Mouse (Mus musculus) cerebellum, adult 2 months (tissue): ENCODE measurements around the gene Defa26. TPM values are rescaled to one million over a fixed set of nuclear protein-coding genes. Genes with fewer than 3 reads are reported as not detected.
"Not testable (repeated sequence)": the region's sequence is repeated elsewhere in the genome, so short reads cannot be mapped to it uniquely, and the experiment has no call there.

Experiments
- DNase-seq, 2 experiments: peaks; one replicate each; pipeline ENCODE4 v3.0.0; 2021
- H3K27ac ChIP-seq: fragments of 200-500 bp; 2 replicates; pipeline ENCODE4 v1.5.1; 2012; ENCODE audit warnings: low read length, control low read depth, inconsistent platforms; ENCODE audit not compliant: insufficient read depth
- H3K27me3 ChIP-seq: fragments of 200-500 bp; 2 replicates; pipeline ENCODE4 v1.6.1; 2012; ENCODE audit warnings: inconsistent platforms, mild to moderate bottlenecking, low read length, moderate library complexity; ENCODE audit not compliant: control insufficient read depth, insufficient read depth
- H3K4me1 ChIP-seq: fragments of 200-500 bp; 2 replicates; pipeline ENCODE4 v1.6.1; 2011; ENCODE audit warnings: low read length; ENCODE audit not compliant: control insufficient read depth, insufficient read depth
- H3K4me3 ChIP-seq: fragments of 200-500 bp; replicated peaks from 2 replicates; pipeline ENCODE3; 2011; ENCODE audit warnings: mild to moderate bottlenecking, low read depth, low read length, control low read depth; ENCODE audit not compliant: insufficient read depth
- WGBS: fragments of 180-500 bp; shearing (Covaris S2); methylation state at CpG from one replicate; pipeline ENCODE4 v1.1.7; 2018; 5-methylcytosine and 5-hydroxymethylcytosine counted together
- polyA plus RNA-seq: library from polyadenylated mRNA; depleted of rRNA; stranded (reverse); fragments of >200 nt; gene quantifications from 2 replicates; pipeline ENCODE4 v1.2.3, GENCODE M21; 2012; rRNA removed

Gene Defa26
- not detected in 2 replicates for polyA plus RNA-seq

DNA sequence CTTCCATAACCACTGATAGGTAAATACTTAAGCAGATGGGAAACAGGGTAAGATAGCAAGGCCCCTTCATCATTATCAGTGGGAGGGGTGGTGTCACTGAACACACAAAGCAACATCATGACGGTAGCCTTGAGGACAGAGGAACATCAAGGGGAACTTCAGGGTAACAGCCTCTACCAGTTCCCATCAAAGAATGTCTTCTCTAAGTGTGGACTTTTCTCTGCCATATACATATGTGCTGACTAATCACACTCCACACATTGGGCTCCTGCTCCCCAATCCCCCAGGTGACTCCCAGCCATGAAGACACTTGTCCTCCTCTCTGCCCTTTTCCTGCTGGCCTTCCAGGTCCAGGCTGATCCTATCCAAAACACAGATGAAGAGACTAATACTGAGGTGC is at the start of gene Defa26:
Gene Defa26 (plus strand): TSS at position 301 of the 400 bp plus-strand sequence.
- H3K4me3 ChIP-seq, H3K27ac ChIP-seq, H3K4me1 ChIP-seq, H3K27me3 ChIP-seq, DNase-seq: not testable (repeated sequence)
- WGBS: 92% methylated on average over 1 of the region's 1 CpGs

DNA sequence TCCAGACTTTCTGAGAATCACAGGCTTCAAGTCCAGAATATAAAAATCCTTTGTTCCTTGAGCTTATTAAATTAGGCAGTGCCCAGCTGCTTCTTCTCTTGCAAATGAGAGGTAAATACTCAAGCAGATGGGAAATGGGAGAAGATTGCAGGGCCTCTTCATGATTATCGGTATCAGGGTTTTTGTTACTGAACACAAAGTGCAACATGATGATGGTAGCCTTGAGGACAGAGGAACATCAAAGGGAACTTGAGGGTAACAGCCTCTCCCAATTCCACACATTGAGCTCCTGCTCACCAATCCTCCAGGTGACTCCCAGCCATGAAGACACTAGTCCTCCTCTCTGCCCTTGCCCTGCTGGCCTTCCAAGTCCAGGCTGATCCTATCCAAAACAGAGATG is 35.3 kb upstream of the Defa26 start, which contains the start of gene Defa28:
Gene Defa28 (plus strand): TSS at position 301 of the 400 bp plus-strand sequence.
- H3K27me3 ChIP-seq, DNase-seq, H3K4me1 ChIP-seq, H3K27ac ChIP-seq, H3K4me3 ChIP-seq: not testable (repeated sequence)
- no CpG with 5 or more reads among the region's 1 CpGs for WGBS

DNA sequence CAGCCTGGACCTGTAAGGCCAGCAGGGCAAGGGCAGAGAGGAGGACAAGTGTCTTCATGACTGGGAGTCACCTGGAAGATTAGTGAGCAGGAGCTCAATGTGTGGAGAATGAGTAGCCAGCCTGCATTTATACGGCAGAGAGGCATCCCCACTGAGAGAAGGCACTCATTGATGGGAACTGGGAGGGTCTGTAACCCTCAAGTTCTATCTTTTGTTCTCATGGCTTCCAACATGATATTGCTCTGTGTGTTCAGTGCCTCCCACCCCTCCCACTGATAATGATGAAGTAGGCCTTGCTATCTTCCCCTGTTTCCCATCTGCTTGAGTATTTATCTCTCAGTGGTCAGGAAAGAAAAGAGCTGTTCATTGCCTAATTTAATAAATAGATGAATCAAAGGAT is 23.6 kb upstream of the Defa26 start, which contains the start of gene Gm7861:
Gene Gm7861 (minus strand): TSS at position 101 of the 400 bp plus-strand sequence.
- not testable (repeated sequence) for H3K4me1 ChIP-seq, H3K27ac ChIP-seq, H3K4me3 ChIP-seq, DNase-seq, H3K27me3 ChIP-seq
- no CpG with 5 or more reads among the region's 1 CpGs for WGBS

DNA sequence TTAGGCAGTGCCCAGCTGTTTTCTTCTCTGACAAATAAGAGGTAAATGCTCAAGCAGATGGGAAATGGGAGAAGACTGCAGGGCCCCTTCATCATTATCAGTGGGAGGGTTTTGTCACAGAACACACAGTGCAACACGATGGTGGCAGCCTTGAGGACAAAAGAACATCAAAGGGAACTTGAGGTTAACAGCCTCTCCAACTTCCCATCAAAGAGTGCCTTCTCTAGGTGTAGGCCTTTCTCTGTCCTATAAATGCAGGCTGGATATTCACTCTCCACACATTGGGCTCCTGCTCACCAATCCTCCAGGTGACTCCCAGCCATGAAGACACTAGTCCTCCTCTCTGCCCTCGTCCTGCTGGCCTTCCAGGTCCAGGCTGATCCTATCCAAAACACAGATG is 37.5 kb downstream of the Defa26 start, which contains the start of gene Defa17:
Gene Defa17 (plus strand): TSS at position 301 of the 400 bp plus-strand sequence.
- H3K27me3 ChIP-seq, DNase-seq, H3K27ac ChIP-seq, H3K4me1 ChIP-seq, H3K4me3 ChIP-seq: not testable (repeated sequence)
- 86% methylated on average over 1 of the region's 2 CpGs for WGBS

DNA sequence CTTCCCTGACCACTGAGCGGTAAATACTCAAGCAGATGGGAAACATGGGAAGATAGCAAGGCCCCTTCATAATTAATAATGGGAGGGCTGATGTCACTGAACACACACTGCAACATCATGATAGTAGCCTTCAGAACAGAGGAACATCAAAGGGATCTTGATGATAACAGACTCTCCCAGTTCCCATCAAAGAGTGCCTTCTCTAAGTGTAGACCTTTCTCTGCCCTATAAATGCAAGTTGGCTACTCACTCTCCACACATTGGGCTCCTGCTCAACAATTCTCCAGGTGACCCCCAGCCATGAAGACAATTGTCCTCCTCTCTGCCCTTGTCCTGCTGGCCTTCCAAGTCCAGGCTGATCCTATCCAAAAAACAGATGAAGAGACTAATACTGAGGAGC is 47.5 kb downstream of the Defa26 start, which contains the start of gene Defa34:
Gene Defa34 (plus strand): TSS at position 301 of the 400 bp plus-strand sequence.
- DNase-seq, H3K27me3 ChIP-seq, H3K4me1 ChIP-seq, H3K27ac ChIP-seq, H3K4me3 ChIP-seq: not testable (repeated sequence)
- WGBS: 74% methylated on average over 1 of the region's 1 CpGs

Other genes with a start within 250 kb of the Defa26 start
- gene Defa2, start 239.7 kb upstream of the Defa26 start, polyA plus RNA-seq: not detected in 2 replicates
- gene Defa33, start 226.4 kb upstream of the Defa26 start, polyA plus RNA-seq: not detected in 2 replicates
- not detected in 2 replicates for gene Defa36, start 190.8 kb upstream of the Defa26 start, polyA plus RNA-seq
- gene Gm7849, start 161.6 kb upstream of the Defa26 start, polyA plus RNA-seq: 0.30 TPM in 1 of 2 replicates, not detected in the other
- gene Defa20, start 108.9 kb upstream of the Defa26 start, polyA plus RNA-seq: not detected in 2 replicates
- gene Defa32, start 89.2 kb upstream of the Defa26 start, polyA plus RNA-seq: not detected in 2 replicates
- not detected in 2 replicates for gene Defa37, start 52.8 kb upstream of the Defa26 start, polyA plus RNA-seq
- not detected in 2 replicates for gene Defa28, start 35.2 kb upstream of the Defa26 start, polyA plus RNA-seq
- not detected in 2 replicates for gene Gm7861, start 23.7 kb upstream of the Defa26 start, polyA plus RNA-seq
- not detected in 2 replicates for gene Defa17, start 37.6 kb downstream of the Defa26 start, polyA plus RNA-seq
- not detected in 2 replicates for gene Defa34, start 47.6 kb downstream of the Defa26 start, polyA plus RNA-seq
- gene AY761184, start 85.5 kb downstream of the Defa26 start, polyA plus RNA-seq: not detected in 2 replicates
- not detected in 2 replicates for gene Defa24, start 116.3 kb downstream of the Defa26 start, polyA plus RNA-seq
- gene Defb50, start 205.4 kb downstream of the Defa26 start, polyA plus RNA-seq: not detected in 2 replicates
- not detected in 2 replicates for gene Defb2, start 221.7 kb downstream of the Defa26 start, polyA plus RNA-seq
- gene Defb10, start 240.7 kb downstream of the Defa26 start, polyA plus RNA-seq: not detected in 2 replicates